Mouse (Mus musculus) G1E (cell line): Measurements from ENCODE around the gene Ap2b1.

ENCODE experiments used
- CTCF ChIP-seq: IDR thresholded peaks from 2 replicates; pipeline ENCODE4 v1.5.1; 2012; ENCODE audit warnings: low read depth, low read length, inconsistent platforms, mixed read lengths
- GATA1 ChIP-seq: IDR thresholded peaks from 2 replicates; pipeline ENCODE4 v1.6.1; 2012; ENCODE audit warnings: borderline replicate concordance, low read length, inconsistent platforms, mixed read lengths
- GATA2 ChIP-seq: IDR thresholded peaks from 2 replicates; pipeline ENCODE4 v1.6.1; 2012; ENCODE audit warnings: low read depth, low read length, inconsistent platforms, borderline replicate concordance
- POLR2AphosphoS5 ChIP-seq: IDR thresholded peaks from 2 replicates; pipeline ENCODE4 v1.6.1; 2012; ENCODE audit warnings: low read depth, low read length, inconsistent platforms; ENCODE audit not compliant: insufficient replicate concordance
- TAL1 ChIP-seq: conservative IDR thresholded peaks from 2 replicates; pipeline ENCODE4 v1.6.1; 2012; ENCODE audit warnings: low read depth, low read length, inconsistent platforms, mixed read lengths

DNA sequence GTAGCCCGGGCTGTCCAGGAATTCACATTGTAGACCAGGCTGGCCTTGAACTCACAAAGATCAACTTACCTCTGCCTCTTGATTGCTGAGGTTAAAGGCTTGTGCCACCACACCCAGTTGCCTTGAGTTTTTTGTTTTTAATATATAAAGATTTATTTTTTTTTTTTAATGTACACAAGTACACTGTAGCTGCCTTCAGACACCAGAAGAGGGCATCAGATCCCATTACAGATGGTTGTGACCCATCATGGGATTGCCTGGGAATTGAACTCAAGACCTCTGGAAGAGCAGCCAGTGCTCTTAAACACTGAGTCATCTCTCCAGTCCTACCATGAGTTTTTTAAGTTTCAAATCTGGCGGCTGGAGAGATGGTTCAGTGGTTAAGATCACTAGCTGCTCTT is 2.6 kb downstream of the Ap2b1 start:
- TF ChIP-seq CTCF: no peak
- no peak for TF ChIP-seq GATA1
- TF ChIP-seq POLR2AphosphoS5: no peak
- TF ChIP-seq TAL1: no peak
- TF ChIP-seq GATA2: no peak
